Mouse (Mus musculus): ENCODE measurements around the gene Znrf4. TPM values are rescaled to one million over a fixed set of nuclear protein-coding genes. Genes with fewer than 3 reads are reported as not detected.

Gene Znrf4
- total RNA-seq, 2 experiments from 2014 or later, result not detected

DNA sequence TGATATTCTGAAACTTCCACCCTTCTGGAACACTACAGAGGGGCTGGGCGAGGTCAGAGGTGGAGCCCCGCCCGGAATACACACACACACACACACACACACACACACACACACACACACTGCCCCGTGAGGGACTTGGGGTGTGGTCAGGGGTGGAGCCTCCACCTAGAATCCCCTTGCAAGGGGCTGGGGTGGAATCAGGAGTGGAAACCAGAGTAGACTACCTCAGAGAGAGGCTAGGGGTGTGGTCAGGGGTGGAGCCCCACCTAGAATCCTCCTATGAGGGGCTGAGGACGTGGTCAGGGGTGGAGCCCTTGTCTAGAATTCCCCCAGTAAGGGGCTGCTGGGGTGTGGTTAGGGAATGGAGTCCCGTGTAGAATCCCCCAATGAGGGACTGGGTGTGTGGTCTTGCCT is 28.3 kb upstream of the Znrf4 start:
- intact Hi-C loops (cut with DNase I), result no loop called here
- no peak for DNase-seq (ENCODE audit: extremely low spot score in 1 of 2, low spot score in 2 of 2)

DNA sequence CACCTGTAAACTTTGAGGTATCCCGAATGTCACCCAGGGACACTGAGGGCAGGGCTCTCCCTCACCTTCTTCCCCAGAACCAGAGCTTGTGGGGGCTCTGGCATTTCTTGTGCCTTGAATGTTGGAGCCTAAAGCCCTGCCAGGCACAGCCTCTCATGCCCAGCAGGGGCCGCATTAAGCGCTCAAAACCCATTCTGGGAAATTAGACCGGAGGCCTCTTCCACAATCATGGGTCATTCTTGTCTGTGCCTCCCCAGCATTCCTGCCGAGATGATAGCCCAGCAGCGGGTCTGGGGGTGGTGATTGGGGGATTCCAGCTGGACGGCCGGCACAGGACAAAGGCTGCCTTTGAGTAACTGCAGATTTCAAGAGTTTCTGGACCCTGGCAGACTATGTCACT is 25.7 kb upstream of the Znrf4 start:
- intact Hi-C loops (cut with DNase I), result no loop called here
- no peak for DNase-seq (ENCODE audit: extremely low spot score in 1 of 2, low spot score in 2 of 2)

DNA sequence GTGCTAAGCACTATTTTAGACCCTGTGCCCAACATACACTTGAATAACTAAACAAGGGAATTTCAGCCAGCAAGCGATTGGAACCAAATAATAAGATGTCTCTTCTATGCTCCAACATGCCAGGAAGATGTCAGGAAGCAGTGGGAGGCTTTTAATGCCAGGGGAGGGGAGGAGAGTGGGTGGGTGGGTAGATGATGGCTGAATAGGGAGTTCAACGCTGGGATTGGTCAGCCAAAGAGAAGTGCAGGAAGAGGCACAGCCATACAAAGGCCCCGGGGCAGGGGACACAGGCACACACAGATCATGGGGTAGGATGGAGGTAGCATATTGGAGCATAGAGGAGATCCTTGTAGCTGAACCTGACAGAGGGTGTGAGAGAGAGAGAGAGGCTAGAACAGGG is 24.6 kb upstream of the Znrf4 start:
- intact Hi-C loops (cut with DNase I), result no loop called here
- no peak for DNase-seq (ENCODE audit: extremely low spot score in 1 of 2, low spot score in 2 of 2)

DNA sequence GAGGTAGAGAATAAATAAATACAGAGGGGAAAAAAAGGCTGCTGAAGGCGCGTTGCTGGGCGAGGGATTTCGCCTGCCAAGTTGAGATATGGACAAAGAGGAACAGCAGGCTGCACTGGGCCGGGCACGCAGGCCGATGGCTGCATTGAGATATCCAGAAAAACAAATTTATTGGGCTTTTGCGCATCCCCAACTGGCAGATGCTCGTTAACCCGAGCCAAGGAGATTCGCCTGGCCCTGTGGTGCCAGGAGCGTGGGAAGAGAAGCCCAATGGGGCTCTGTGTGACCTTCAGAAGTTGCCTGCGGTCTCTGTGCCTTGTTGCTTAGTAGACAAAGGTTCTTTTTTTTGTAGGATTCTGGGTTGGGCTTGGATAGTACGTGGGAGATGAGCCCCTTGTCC is 24.0 kb upstream of the Znrf4 start:
- intact Hi-C loops (cut with DNase I), result no loop called here

DNA sequence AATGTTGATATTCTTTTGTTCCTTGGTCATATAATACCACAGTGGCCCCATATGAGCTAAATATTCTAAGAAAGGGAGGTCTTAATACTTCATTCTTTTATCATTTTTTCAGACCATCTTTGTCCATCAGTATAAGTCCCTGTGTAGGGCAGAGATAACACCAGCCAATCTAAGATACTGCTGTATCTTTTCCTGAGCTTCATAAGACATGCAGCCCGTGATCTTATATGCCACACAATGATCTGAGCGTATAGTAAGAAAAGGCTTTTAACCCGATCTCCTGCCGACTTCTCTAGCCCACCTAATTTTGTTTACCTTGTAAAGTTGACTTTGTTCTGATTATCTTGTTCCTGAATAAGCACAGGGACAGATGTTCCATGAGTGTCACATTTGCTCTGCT is 12.7 kb upstream of the Znrf4 start:
- intact Hi-C loops (cut with DNase I), result no loop called here
- DNase-seq (ENCODE audit: extremely low spot score in 1 of 2, low spot score in 2 of 2), result no peak

More for the DNA sequence above, 24.0 kb upstream of the Znrf4 start:
- no peak for DNase-seq (ENCODE audit: extremely low spot score in 1 of 2, low spot score in 2 of 2)

DNA sequence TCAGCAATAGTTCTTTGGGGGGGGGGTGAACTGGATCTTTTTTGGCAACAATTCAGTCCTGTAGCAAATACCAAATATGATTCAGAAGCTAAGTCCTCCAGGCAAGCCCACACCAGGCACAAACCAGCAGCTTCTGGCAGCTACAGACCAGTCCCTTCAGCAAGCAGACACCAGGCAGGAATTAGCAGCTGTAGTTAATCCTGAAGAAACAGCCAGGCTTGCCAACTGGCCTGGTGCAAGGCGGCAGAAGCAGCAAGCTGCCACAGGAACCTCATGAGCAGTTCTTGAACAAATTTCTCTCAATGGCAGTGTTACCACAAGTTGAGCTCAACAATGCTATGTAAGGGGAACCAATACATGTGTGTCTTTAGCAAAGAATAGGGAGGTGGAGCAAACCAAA is 10.5 kb upstream of the Znrf4 start:
- peak in 1 of 2 experiments; percentile 19 for DNase-seq (ENCODE audit: extremely low spot score in 1 of 2, low spot score in 2 of 2)
- intact Hi-C loops (cut with DNase I), result no loop called here

DNA sequence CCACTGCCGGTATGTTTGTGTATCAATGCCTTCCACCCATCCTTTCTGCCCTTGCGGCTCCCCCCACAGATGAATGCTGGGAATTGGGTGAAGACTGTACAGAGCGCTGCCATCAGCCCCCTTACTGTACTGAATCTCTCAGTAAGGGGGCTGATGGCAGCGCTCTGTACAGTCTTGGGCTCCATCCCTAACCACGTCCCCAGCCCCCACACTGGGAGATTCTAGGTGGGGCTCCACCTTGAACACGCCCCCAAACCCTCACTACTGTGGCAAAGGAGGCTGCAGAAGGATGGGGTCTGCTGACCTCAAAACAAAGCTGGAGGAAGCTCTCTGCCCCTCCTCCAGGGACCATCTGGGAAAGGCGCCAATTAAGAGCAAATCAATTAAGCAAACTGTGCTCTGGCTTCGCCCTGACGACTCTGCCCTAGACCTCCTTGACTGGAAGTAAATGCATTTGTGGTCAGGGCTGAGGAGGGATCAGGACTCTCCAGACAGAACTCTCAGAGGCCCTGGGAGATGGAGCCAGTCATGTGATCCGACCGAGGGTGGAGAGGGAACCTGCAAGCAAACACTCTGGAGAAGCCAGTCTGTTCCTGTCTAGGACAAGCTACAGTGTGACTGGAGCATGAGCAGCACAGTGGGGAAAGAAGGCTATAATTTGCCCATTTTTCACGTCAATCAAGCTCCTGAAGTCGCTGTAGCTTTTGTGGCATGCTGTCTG is 3.6 kb upstream of the Znrf4 start:
- no peak for DNase-seq (ENCODE audit: extremely low spot score in 1 of 2, low spot score in 2 of 2)
- intact Hi-C loops (cut with DNase I), result no loop called here

DNA sequence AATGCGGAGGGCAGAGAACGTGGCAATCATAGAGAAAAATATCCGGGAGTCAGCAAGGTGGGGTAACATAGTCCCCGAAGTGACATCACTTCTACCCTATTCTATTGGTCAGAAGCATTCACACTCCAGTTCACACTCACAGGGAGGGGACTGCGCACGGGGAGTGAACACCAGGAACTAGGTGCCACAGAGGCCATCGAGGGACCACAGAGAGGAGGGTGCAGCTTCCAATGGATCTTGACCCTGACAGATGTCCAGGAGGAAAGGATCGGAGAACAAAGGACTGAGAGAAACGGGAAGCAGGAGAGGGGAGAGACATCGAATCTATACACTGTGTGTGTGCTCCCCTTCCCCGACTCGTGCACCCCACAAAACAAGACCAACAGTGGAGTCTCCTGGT is 2.7 kb upstream of the Znrf4 start:
- intact Hi-C loops (cut with DNase I), result no loop called here
- no peak for DNase-seq (ENCODE audit: extremely low spot score in 1 of 2, low spot score in 2 of 2)

DNA sequence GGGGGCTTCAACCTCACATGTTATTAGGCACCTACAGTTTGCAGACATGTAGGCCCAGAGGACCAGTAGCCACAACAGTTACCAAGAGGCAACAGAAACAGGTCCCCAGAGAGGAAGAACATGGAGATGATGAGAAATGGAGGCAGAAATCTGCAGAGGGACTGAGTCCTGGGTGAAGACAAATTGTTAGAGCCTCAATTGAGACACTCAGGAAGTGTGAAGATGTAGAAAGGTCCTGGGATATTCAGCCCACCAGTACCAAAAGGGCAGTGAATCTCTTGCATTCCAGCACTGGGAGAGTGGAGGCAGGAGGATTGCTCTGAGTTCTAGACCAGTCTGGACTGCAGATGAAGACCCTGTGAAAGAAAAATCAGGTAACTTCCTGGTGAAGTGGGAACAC is 2.1 kb upstream of the Znrf4 start:
- intact Hi-C loops (cut with DNase I), result no loop called here
- DNase-seq (ENCODE audit: extremely low spot score in 1 of 2, low spot score in 2 of 2), result no peak

DNA sequence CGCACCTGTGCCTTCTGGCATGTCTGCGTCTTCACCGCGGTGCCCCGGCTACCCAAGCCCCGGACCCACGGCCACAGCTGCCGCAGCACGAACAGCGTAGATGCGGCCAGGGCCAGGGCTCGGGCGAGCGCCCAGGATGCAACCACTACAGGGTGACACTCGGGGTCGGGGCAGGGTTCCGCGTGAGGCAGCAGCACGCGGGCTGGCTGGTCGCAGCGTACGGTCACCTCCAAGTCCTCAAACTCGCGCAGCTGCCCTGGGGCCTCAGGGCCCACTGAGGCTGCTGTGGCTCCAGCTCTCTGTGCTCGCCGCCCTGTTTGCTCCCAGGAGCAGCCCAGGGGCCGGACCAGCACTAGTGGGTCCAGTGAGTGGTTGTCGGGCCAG is 532 bp downstream of the Znrf4 start:
- intact Hi-C loops (cut with DNase I), result no loop called here

DNA sequence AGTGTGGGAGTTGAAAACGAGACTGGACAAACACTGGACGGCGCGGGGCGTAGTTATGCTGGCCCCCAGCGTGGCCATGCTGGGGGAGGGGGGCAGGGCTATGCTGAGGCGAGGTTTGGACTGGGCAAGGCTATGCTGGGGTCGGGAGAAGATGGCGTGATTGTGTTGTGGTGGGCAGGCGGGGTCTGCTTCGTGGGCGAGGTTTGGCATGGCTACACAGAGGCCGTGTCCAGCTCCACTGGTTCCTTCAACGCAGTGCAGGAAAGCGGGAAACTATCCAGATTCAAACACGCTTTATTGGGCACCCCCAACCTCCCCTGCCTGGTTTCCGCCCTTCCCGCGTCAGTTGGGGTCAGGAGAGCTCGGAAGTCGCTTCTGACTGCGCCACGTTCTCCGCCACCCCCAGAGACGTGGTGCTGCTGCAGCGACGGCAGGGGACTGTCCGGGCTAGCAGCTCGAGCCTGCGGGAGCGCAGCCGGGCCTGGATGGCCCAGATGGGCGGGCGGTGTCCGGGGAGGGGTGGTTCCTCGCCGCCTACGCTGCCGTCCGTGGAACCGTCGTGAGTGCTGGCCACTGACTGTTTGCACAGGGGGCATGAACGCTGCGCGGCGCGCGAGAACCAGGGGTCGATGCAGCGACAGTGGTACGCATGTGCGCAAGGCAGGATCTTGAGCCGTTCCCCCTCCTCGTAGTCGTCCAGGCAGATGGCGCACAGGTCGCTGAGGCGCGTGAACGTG is 1.1 kb downstream of the Znrf4 start:
- intact Hi-C loops (cut with DNase I), result no loop called here
- no peak for DNase-seq (ENCODE audit: extremely low spot score in 1 of 2, low spot score in 2 of 2)

More for the DNA sequence above, 532 bp downstream of the Znrf4 start:
- no peak for DNase-seq (ENCODE audit: extremely low spot score in 1 of 2, low spot score in 2 of 2)

DNA sequence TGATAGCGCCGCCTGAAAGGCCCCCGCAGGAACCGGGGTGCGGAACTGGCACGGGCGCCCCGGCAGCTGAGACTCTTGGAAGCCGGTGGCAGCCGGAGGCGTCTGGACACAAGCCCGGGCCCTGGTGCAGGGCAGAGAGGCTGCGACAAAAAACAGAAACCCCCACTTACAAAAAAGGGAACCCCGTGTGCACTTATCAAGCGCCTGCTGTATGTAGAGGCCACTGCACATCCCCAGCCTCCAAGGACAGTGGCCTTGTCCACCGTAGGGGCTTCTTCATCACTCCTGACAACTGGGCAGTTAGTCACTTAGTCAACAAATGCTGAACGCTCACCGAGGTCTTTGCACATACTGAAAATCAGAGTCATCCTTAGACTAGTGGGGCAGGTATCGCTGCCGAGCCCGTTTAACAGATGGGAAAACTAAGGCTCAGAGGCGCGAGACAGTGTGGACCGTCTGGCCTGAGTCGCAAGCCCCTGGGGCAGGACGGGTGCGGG is 1.7 kb downstream of the Znrf4 start:
- peak in 1 of 2 experiments; percentile 57 for DNase-seq (ENCODE audit: extremely low spot score in 1 of 2, low spot score in 2 of 2)
- intact Hi-C loops (cut with DNase I), result no loop called here

DNA sequence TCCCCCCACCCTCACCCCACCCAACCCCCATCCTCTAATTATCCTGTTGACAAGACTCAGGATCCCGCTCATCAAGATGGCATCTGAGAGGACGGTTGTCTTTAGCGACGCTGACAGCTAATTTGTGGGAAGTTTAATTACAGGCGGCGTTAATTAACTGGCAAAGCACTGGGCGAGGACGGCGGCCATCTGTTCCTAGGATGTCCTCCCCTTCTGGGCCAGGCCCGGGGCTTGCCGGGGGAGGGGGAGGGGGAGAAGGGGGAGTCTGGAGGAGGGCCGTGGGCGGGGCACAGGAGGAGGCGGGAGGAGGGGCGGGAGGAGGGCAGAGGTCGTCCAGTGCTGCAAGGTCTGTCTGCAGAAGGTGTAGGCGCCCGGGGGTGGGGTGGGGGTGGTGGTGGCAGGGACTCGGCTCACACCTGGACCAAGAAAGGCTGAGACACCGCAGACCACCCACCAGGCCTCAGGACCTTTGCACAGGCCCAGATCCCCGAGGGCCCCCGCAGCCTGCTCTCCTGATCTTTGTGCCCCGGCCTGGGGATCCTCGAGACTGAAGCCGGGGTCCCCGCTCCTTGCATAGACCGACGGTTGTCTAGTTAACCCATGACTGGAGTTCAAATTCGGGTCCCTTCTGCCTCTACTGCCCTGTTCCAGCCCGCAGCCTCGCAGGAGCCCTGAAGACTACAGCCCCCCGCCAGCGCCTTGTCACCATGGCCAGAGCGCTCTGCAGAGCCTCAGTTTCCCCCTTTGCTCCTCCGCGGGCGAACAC is 2.3 kb downstream of the Znrf4 start:
- peak in 1 of 2 experiments; percentile 69 for DNase-seq (ENCODE audit: extremely low spot score in 1 of 2, low spot score in 2 of 2)
- intact Hi-C loops (cut with DNase I), result loop anchor here (5.0 kb wide), 1 partner anchor 42 kb away; the partner anchor contains the start of gene Gm20219

DNA sequence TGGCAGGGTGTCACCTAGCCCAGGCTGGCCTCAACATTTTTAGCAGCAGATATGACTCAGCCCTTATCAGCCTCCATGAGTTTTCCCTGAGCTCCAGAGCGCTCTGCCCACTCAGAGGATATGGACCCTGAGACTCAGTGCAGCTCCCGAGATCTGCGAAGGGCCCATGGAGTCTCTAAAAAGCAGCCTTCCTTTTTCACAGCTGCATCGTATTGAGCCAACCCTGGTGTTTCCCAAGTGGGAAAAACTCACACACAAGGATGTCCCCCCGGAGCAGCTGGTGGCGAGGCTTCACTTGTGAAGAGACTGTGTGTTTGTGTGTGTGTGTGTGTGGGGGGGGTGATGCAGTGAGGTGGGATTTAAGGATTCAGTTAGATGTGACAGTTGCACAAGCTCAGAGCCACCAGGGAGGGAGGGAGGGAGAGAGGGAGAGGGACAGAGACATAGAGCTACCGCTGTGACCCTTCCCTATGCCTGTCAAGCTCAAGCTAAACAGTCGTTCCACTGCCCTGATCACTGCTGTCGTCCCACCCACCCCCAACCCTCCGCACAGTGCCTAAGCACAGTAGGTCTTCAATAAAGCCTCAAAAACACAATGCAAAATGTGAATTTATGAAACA is 3.1 kb downstream of the Znrf4 start:
- no peak for DNase-seq (ENCODE audit: extremely low spot score in 1 of 2, low spot score in 2 of 2)
- intact Hi-C loops (cut with DNase I), result loop anchor here (5.0 kb wide), 1 partner anchor 43 kb away; the partner anchor contains the start of gene Gm20219

DNA sequence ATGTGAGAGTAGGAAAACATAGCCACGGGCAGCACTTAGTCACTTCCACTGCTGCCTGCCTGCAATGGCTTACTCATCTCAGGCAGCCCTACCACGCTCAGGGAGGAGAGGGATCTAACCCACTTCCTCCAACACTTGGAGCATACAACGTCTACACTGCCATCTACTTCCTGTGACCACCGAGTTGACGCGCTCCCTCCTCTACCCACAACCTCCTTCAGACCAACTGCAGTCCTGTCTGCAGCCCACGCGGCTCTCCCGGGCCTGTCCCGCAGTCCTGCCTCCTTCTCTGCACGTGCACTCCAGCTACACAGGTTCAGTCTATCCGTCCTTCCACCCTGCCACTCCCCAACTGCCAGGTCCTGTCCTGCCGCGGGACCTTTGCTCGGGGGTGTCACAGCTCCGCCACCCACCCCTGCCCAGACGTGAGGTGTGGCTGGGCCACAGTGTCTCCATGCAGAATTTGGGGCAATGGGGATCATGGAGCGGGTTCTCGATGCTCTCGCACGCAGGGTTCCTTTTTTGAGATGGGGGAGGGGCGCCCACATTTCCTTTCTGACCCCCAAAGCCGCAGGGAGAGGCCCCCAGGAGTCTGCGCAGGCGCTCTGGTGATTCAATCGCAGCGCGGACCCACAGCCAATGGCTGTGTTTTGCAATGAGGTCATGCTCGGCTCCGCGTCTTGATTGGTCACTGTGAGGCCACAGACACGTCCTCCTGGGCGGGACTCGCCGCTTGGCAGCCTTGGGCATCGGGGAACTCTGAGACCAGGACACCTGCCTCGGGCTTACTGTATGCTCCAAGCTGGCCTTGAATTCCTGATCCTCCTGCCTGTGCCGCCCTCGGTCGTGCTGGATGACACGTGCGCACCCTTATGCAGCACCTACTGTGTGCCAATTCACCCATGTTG is 4.8 kb downstream of the Znrf4 start:
- intact Hi-C loops (cut with DNase I), result loop anchor here (2.0 to 5.0 kb wide), 2 partner anchors 33 to 45 kb away; partner anchors contain the start of gene Gm20219

DNA sequence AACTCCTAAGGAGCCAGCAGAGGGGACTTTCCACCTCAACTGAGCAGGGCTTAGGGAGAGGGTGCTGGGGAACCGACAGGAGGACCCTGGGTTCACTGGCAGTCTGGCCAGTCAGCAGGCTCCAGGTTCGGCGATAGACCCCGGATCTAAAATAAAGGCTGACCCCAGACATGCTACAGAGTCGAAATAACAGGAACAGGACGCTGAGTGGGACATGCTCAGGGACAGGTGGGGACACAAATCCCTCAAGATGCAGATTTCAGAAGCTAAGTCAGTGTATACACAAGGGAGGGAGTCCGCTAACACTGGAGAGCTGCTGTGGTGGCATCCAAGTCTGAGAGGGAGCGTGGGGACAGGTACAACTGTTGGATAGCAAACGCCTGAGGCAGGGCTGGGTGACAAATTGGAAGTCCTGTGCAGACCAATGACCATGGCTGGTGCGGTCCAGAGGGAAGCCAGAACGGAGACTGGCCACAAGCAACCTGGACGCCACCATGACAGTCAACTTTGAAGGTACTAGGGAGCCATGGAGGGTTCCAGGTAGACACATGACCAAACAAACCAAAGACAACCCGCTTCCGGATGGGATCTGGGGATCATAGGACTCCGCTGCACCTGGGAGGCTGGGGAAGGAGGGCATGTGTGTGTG is 5.7 kb downstream of the Znrf4 start:
- no peak for DNase-seq (ENCODE audit: extremely low spot score in 1 of 2, low spot score in 2 of 2)
- intact Hi-C loops (cut with DNase I), result loop anchor here (2.0 to 5.0 kb wide), 2 partner anchors 32 to 46 kb away; partner anchors contain the start of gene Gm20219

More for the DNA sequence above, 4.8 kb downstream of the Znrf4 start:
- peak; percentile 97 to 98 for DNase-seq (ENCODE audit: extremely low spot score in 1 of 2, low spot score in 2 of 2)

DNA sequence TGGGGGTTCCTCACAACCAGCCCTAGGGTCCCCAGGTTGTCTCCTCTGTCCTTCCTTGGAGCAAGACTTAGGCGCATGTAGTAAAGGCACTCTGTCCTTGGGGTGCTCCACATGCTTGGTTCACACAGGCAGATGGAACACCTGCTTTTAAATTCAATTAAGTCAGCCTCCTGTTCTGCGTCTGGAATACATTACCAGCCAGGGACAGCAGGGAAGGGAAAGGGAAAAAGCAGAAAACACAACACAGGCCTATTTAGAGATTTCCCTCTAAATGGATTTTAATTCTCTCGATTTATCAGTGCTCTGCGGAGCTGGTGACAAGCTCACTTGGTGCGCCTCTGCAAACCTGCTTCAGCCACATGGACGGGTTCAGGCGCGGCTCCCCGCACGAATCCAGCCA is 6.8 kb downstream of the Znrf4 start:
- intact Hi-C loops (cut with DNase I), result loop anchor here (5.0 kb wide), 1 partner anchor 47 kb away; the partner anchor contains the start of gene Gm20219

More for the DNA sequence above, 6.8 kb downstream of the Znrf4 start:
- no peak for DNase-seq (ENCODE audit: extremely low spot score in 1 of 2, low spot score in 2 of 2)

Measured in left cerebral cortex, postnatal 10 days (tissue).